In genomic region chr19:30539365-30539941, GRCm38 (mm10) we compare ENCODE assay signal across 10 mouse cellular contexts. TPM values are rescaled to one million over a fixed set of nuclear protein-coding genes. Genes with fewer than 3 reads are reported as not detected.
A peak's percentile ranks its signal among the peaks of the same experiment; 100 is the strongest.
DNase-seq lines count a peak whose midpoint lies in the region; ATAC-seq and TF ChIP-seq lines count a peak whose summit lies in the region.
"Not testable (repeated sequence)": the region's sequence is repeated elsewhere in the genome, so short reads cannot be mapped to it uniquely, and the experiment has no call there.
"Had no signal": no experiment of that assay in that cellular context is flagged by ENCODE, and none has a peak within 500 bp of the region (broad histone marks: within the 10 kb centered on the region; RNA-seq: fewer than 3 reads in every experiment).

No protein-coding gene starts in this region.

- TF ChIP-seq CTCF in E14TG2a.4 (conservative IDR thresholded peaks at IDR 0.05; ENCODE audit: low read length); small intestine, adult 2 months (IDR thresholded peaks at IDR 0.05; ENCODE audit: extremely low read depth, insufficient read length, insufficient replicate concordance, low read depth, low read length): not testable (repeated sequence)

- peak overlapping the region; percentile 77 for H3K4me2 ChIP-seq in forebrain, embryonic 15.5 days (replicated peaks)
- peak overlapping the region; percentile 59 for H3K4me2 ChIP-seq in hindbrain, embryonic 11.5 days (replicated peaks; ENCODE audit: low read depth, low read length)
- H3K4me2 ChIP-seq in kidney, embryonic 15.5 days: peak overlapping the region; percentile 77
- H3K4me2 ChIP-seq in liver, embryonic 12.5 days: peak overlapping the region; percentile 59
- H3K4me2 ChIP-seq in midbrain, embryonic 13.5 days (replicated peaks): peak overlapping the region; percentile 64

- H3K27me3 ChIP-seq in E14TG2a.4 (ENCODE audit: insufficient read depth, low read length); forebrain, embryonic 15.5 days; hindbrain, embryonic 11.5 days (ENCODE audit: control insufficient read depth, insufficient read depth, low read length); small intestine, adult 2 months (ENCODE audit: control insufficient read depth, insufficient read depth, low read length): not testable (repeated sequence)
- H3K27me3 ChIP-seq in kidney, embryonic 15.5 days: peaks cover 21% of the 10 kb centered on the region
- H3K27me3 ChIP-seq in liver, embryonic 12.5 days (replicated peaks): peaks cover 39% of the 10 kb centered on the region
- peaks cover 31% of the 10 kb centered on the region for H3K27me3 ChIP-seq in midbrain, embryonic 13.5 days

- DNase-seq in embryo, embryonic 9.5 days (ENCODE audit: extremely low spot score): peak; percentile 31
- DNase-seq in hindbrain, embryonic 11.5 days (ENCODE audit: low spot score): peak; percentile 61

- H3K9ac ChIP-seq in forebrain, embryonic 15.5 days (replicated peaks): peak overlapping the region; percentile 40
- H3K9ac ChIP-seq in hindbrain, embryonic 11.5 days (ENCODE audit: low read depth, low read length): peak overlapping the region; percentile 45
- H3K9ac ChIP-seq in kidney, embryonic 15.5 days: peak overlapping the region; percentile 39; the same call in 1 of the 2 replicates
- not testable (repeated sequence) for H3K9ac ChIP-seq in liver, embryonic 12.5 days
- H3K9ac ChIP-seq in midbrain, embryonic 13.5 days (replicated peaks): peak overlapping the region; percentile 67

- not testable (repeated sequence) for H3K4me1 ChIP-seq in E14TG2a.4 (replicated peaks; ENCODE audit: low read depth, low read length); forebrain, embryonic 15.5 days; hindbrain, embryonic 11.5 days (replicated peaks; ENCODE audit: control insufficient read depth, insufficient read depth, low read length); kidney, embryonic 15.5 days; liver, embryonic 12.5 days; midbrain, embryonic 13.5 days (replicated peaks); small intestine, adult 2 months (ENCODE audit: control insufficient read depth, insufficient read depth, insufficient read length, low read length)

- WGBS in forebrain, embryonic 15.5 days: 1% methylated on average over 44 of the region's 44 CpGs
- WGBS in hindbrain, embryonic 11.5 days: 3% methylated on average over 41 of the region's 44 CpGs
- 2% methylated on average over 44 of the region's 44 CpGs for WGBS in kidney, embryonic 15.5 days
- WGBS in liver, embryonic 12.5 days (ENCODE audit: insufficient replicate concordance): 2% methylated on average over 44 of the region's 44 CpGs
- 2% methylated on average over 44 of the region's 44 CpGs for WGBS in midbrain, embryonic 13.5 days
- 4% methylated on average over 43 of the region's 44 CpGs for WGBS in small intestine, adult 2 months

- ATAC-seq in forebrain, embryonic 15.5 days (replicated peaks); hindbrain, embryonic 11.5 days (ENCODE audit: low FRiP score); kidney, embryonic 15.5 days (replicated peaks; ENCODE audit: low FRiP score); liver, embryonic 12.5 days: not testable (repeated sequence)
- peak; percentile 79 for ATAC-seq in midbrain, embryonic 13.5 days

- peak overlapping the region; percentile 35; the same call in 1 of the 2 replicates for H3K4me3 ChIP-seq in E14TG2a.4 (replicated peaks; ENCODE audit: low read length)
- peak overlapping the region; percentile 45 for H3K4me3 ChIP-seq in forebrain, embryonic 15.5 days
- H3K4me3 ChIP-seq in hindbrain, embryonic 11.5 days (ENCODE audit: low read depth, low read length): peak overlapping the region; percentile 35
- H3K4me3 ChIP-seq in kidney, embryonic 15.5 days (replicated peaks): peak overlapping the region; percentile 49
- peak overlapping the region; percentile 35 for H3K4me3 ChIP-seq in liver, embryonic 12.5 days
- H3K4me3 ChIP-seq in midbrain, embryonic 13.5 days (replicated peaks): peak overlapping the region; percentile 47
- peak overlapping the region; percentile 21; the same call in 1 of the 2 replicates for H3K4me3 ChIP-seq in small intestine, adult 2 months (ENCODE audit: low read depth, low read length)

- not testable (repeated sequence) for H3K27ac ChIP-seq in forebrain, embryonic 15.5 days (replicated peaks); hindbrain, embryonic 11.5 days (ENCODE audit: low read depth, low read length); kidney, embryonic 15.5 days; liver, embryonic 12.5 days; midbrain, embryonic 13.5 days; small intestine, adult 2 months (ENCODE audit: insufficient read depth, low read depth, low read length)

- H3K36me3 ChIP-seq in E14TG2a.4 (ENCODE audit: insufficient read depth, low read length); forebrain, embryonic 15.5 days; hindbrain, embryonic 11.5 days (ENCODE audit: control insufficient read depth, insufficient read depth, low read length); kidney, embryonic 15.5 days; liver, embryonic 12.5 days; midbrain, embryonic 13.5 days; small intestine, adult 2 months (ENCODE audit: control insufficient read depth, insufficient read depth, low read length): not testable (repeated sequence)

- peaks cover 12% of the 10 kb centered on the region for H3K9me3 ChIP-seq in E14TG2a.4 (ENCODE audit: low read length)
- H3K9me3 ChIP-seq in forebrain, embryonic 15.5 days; hindbrain, embryonic 11.5 days (ENCODE audit: control insufficient read depth, low read length); kidney, embryonic 15.5 days (replicated peaks); liver, embryonic 12.5 days (replicated peaks); midbrain, embryonic 13.5 days: not testable (repeated sequence)

- TF ChIP-seq POLR2A in small intestine, adult 2 months (IDR thresholded peaks at IDR 0.05; ENCODE audit: low read depth, low read length): not testable (repeated sequence)

RNA-seq across cellular contexts. Expression of gene Dkk1, which starts 10.0 kb away (rescaled TPM):
- 0.27 and 0.51 TPM in 2 replicates for polyA plus RNA-seq in forebrain, embryonic 15.5 days (2015; fragmentation: Nextera tagmentation; extraction: Ambion mirVana)
- 3.6 and 3.9 TPM in 2 replicates for polyA plus RNA-seq in hindbrain, embryonic 11.5 days (2014; fragmentation: Nextera tagmentation; extraction: Ambion mirVana)
- polyA plus RNA-seq in kidney, embryonic 15.5 days (2015; fragmentation: Nextera tagmentation; extraction: Ambion mirVana): 33.5 and 38.0 TPM in 2 replicates
- 2.9 and 3.6 TPM in 2 replicates for polyA plus RNA-seq in liver, embryonic 12.5 days (2016; fragmentation: Nextera tagmentation; extraction: Ambion mirVana)
- polyA plus RNA-seq in midbrain, embryonic 13.5 days (2015; fragmentation: Nextera tagmentation; extraction: Ambion mirVana): 2.3 and 4.3 TPM in 2 replicates
- not detected in 2 replicates for polyA plus RNA-seq in small intestine, adult 2 months (2012; rRNA removed)
- polyA plus RNA-seq: activated CD4-positive, CD25-positive, alpha-beta regulatory T cell, adult 4 months; macrophage had no signal
